Mouse (Mus musculus): ENCODE measurements around the gene Cnot6l. TPM values are rescaled to one million over a fixed set of nuclear protein-coding genes. Genes with fewer than 3 reads are reported as not detected.

Cnot6l gene
- total and polyA plus RNA-seq, 3 experiments, result 19.6 to 33.4 (median 28.0) TPM

DNA sequence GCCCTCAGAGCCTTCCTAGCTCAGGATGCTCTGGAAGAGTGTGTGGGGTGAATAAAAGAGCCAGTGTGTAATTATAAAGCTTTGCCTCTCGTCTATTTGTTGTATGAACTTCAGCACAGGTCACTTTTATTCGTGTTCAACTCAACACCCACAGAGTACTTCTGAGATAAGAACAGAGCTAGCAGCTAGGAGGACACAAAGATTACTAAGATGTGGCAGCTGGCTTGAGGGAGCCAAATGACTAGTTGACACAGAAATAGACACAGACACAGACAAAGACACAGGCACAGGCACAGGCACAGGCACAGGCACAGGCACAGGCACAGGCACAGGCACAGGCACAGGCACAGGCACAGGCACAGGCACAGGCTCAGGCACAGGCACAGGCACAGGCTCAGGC lies 20.0 kb upstream of the Cnot6l start (continued):
- TF ChIP-seq USF2 (conservative IDR thresholded peaks at IDR 0.05; ENCODE audit: low read depth, low read length) (no peak), BHLHE40 (IDR thresholded peaks at IDR 0.05; ENCODE audit: low read depth, low read length) (no peak), SIN3A (IDR thresholded peaks at IDR 0.05; ENCODE audit: low read length) (no peak)

DNA sequence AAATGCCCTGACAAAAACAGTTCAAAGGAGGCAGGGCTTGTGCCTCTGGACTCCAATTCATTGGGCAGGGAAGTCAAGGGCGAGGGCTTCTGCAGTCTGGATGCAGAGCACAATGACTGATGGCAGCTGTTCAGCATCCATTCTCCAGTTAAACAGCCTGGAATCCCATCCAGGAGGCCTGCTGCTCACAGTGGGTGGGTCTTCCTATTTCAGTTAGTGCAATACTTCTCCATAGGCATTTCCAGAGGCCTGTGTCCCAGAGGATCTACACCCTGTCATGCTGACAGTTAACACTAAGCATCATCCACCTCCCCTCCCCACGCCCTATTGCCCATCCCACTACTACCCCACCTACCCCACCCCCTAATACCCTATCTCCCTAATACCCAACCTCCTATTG lies 19.2 kb upstream of the Cnot6l start:
- no peak for DNase-seq (ENCODE audit: extremely low read depth)
- Histone ChIP-seq H3K9ac (ENCODE audit: insufficient read depth, low read depth) (no peak overlapping the region), H3K79me2 (replicated peaks; ENCODE audit: control insufficient read depth, extremely low read depth, insufficient read depth, poor library complexity, severe bottlenecking) (no peaks in the 10 kb centered on the region), H3K4me1 (ENCODE audit: control insufficient read depth in 1 of 2, insufficient read depth in 2 of 2) (peaks cover 0 to 3% of the 10 kb centered on the region in 2 experiments; a peak in 1 of 4 replicates), H3K9me3 (replicated peaks; ENCODE audit: low read length) (no peaks in the 10 kb centered on the region), H3K36me3 (replicated peaks in 1 of 2; ENCODE audit: control insufficient read depth in 1 of 2, insufficient read depth in 1 of 2, low read length in 1 of 2) (no peaks in the 10 kb centered on the region), H3K4me3 (replicated peaks in 1 of 3; ENCODE audit: low read depth in 2 of 3, low read length in 2 of 3, poor library complexity in 1 of 3) (no peak overlapping the region), H3K4me2 (ENCODE audit: insufficient read depth, low read depth, poor library complexity, severe bottlenecking) (no peak overlapping the region), H3K27me3 (replicated peaks) (no peaks in the 10 kb centered on the region), H3K27ac (ENCODE audit: insufficient read depth, low read depth) (no peak overlapping the region)
- in situ Hi-C loops (cut with MboI; ENCODE audit: low pct_ligation_motif_present, low pct_unique_long_range_greater_than_20kb, low sequenced_read_pairs) (no loop called here), dilution Hi-C loops (cut with MboI; ENCODE audit: extremely low pct_ligation_motif_present, extremely low pct_unique_long_range_greater_than_20kb, low sequenced_read_pairs) (no loop called here)
- TF ChIP-seq POLR2A (IDR thresholded peaks at IDR 0.05; ENCODE audit: low read depth, low read length) (no peak), ZKSCAN1 (IDR thresholded peaks at IDR 0.05; ENCODE audit: borderline replicate concordance, low read depth, low read length) (no peak), UBTF (IDR thresholded peaks at IDR 0.05; ENCODE audit: low read depth, low read length) (no peak), ZNF384 (IDR thresholded peaks at IDR 0.05; ENCODE audit: low read depth, low read length) (no peak), E2F4 (IDR thresholded peaks at IDR 0.05; ENCODE audit: insufficient replicate concordance, low read depth, low read length) (no peak), USF2 (conservative IDR thresholded peaks at IDR 0.05; ENCODE audit: low read depth, low read length) (no peak)

DNA sequence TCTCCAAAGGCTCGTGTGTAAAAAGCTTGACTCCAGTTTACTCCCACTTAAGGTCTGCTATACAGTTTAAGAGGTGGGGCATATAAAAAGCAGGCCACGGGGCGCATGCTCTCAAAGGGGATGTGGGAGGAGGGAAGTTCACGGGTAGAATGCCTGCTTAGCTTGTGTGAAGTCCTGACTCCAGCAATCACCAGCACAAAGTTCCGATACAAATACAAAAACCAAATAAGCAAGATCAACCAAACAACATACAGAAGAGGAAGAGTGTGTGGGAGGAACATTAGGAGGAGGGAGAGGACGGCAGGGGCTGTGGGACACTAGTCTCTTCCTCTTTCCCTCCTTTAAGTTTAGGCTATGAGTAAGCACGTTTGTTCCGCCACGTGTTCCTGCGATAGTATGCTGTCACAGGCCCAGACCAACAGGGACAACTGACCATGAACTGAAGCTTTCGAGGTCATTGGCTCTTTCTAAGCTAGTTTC lies 12.9 kb upstream of the Cnot6l start:
- H3K9me3 ChIP-seq (replicated peaks; ENCODE audit: low read length), result no peaks in the 10 kb centered on the region
- H3K27me3 ChIP-seq (replicated peaks), result no peaks in the 10 kb centered on the region
- H3K9ac ChIP-seq (ENCODE audit: insufficient read depth, low read depth), result no peak overlapping the region
- in situ Hi-C loops (cut with MboI; ENCODE audit: low pct_ligation_motif_present, low pct_unique_long_range_greater_than_20kb, low sequenced_read_pairs) (no loop called here), dilution Hi-C loops (cut with MboI; ENCODE audit: extremely low pct_ligation_motif_present, extremely low pct_unique_long_range_greater_than_20kb, low sequenced_read_pairs) (no loop called here)
- peaks cover 12 to 20% of the 10 kb centered on the region in 2 experiments for H3K4me1 ChIP-seq (ENCODE audit: control insufficient read depth in 1 of 2, insufficient read depth in 2 of 2)
- no peak overlapping the region for H3K27ac ChIP-seq (ENCODE audit: insufficient read depth, low read depth)
- TF ChIP-seq MAX (IDR thresholded peaks at IDR 0.05; ENCODE audit: low read length) (peak; percentile 86), BHLHE40 (IDR thresholded peaks at IDR 0.05; ENCODE audit: low read depth, low read length) (peak; percentile 58), SIN3A (IDR thresholded peaks at IDR 0.05; ENCODE audit: low read length) (no peak), MYC (IDR thresholded peaks at IDR 0.05; ENCODE audit: low read depth, low read length) (peak; percentile 66)
- no peak overlapping the region for H3K4me2 ChIP-seq (ENCODE audit: insufficient read depth, low read depth, poor library complexity, severe bottlenecking)
- no peak for DNase-seq (ENCODE audit: extremely low read depth)
- H3K36me3 ChIP-seq (replicated peaks in 1 of 2; ENCODE audit: control insufficient read depth in 1 of 2, insufficient read depth in 1 of 2, low read length in 1 of 2), result no peaks in the 10 kb centered on the region
- H3K79me2 ChIP-seq (replicated peaks; ENCODE audit: control insufficient read depth, extremely low read depth, insufficient read depth, poor library complexity, severe bottlenecking), result no peaks in the 10 kb centered on the region
- no peak overlapping the region for H3K4me3 ChIP-seq (replicated peaks in 1 of 3; ENCODE audit: low read depth in 2 of 3, low read length in 2 of 3, poor library complexity in 1 of 3)

DNA sequence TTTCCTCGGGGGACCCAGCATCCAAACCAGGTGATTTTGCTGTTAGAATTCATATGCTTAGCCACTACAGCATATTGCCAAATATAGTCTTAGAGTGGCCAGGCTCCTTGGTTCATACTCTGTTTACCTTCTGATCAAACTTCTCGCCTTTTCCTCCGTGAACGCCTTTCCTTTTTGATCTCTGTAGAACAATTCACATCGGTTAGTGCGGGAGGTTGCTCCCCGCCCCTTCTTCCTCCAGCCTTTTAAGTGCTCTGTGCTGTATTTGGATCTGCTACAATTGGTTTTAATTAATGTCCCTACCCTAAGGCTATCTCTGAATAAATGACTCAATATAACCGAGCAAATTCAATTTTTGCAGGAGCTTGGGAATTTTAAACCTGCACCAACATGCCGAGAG lies 12.2 kb upstream of the Cnot6l start:
- Histone ChIP-seq H3K27ac (ENCODE audit: insufficient read depth, low read depth) (no peak overlapping the region), H3K9ac (ENCODE audit: insufficient read depth, low read depth) (no peak overlapping the region)
- TF ChIP-seq RAD21 (IDR thresholded peaks at IDR 0.05; ENCODE audit: low read depth, low read length) (no peak), SMC3 (IDR thresholded peaks at IDR 0.05; ENCODE audit: low read depth, low read length) (no peak), ZMIZ1 (IDR thresholded peaks at IDR 0.05; ENCODE audit: low read depth, low read length) (no peak), KAT2A (IDR thresholded peaks at IDR 0.05; ENCODE audit: insufficient replicate concordance, low read length) (no peak), IRF4 (IDR thresholded peaks at IDR 0.05; ENCODE audit: low read depth, low read length) (no peak), CHD1 (IDR thresholded peaks at IDR 0.05; ENCODE audit: low read depth, low read length) (no peak), CTCF (conservative IDR thresholded peaks at IDR 0.05 in 1 of 2, IDR thresholded peaks at IDR 0.05 in 1 of 2; ENCODE audit: low read depth in 2 of 2, low read length in 2 of 2) (no peak), MAZ (IDR thresholded peaks at IDR 0.05; ENCODE audit: low read depth, low read length) (no peak), ELF1 (IDR thresholded peaks at IDR 0.05; ENCODE audit: low read depth, low read length) (no peak), MAFK (IDR thresholded peaks at IDR 0.05; ENCODE audit: insufficient replicate concordance, low read length) (no peak), MXI1 (IDR thresholded peaks at IDR 0.05; ENCODE audit: low read depth, low read length) (no peak), PAX5 (IDR thresholded peaks at IDR 0.05; ENCODE audit: low read length) (no peak), EP300 (IDR thresholded peaks at IDR 0.05; ENCODE audit: low read length) (no peak), MYC (IDR thresholded peaks at IDR 0.05; ENCODE audit: low read depth, low read length) (no peak), SIN3A (IDR thresholded peaks at IDR 0.05; ENCODE audit: low read length) (no peak), E2F4 (IDR thresholded peaks at IDR 0.05; ENCODE audit: insufficient replicate concordance, low read depth, low read length) (no peak), TCF12 (IDR thresholded peaks at IDR 0.05; ENCODE audit: low read depth, low read length) (no peak), BHLHE40 (IDR thresholded peaks at IDR 0.05; ENCODE audit: low read depth, low read length) (no peak)

More for the DNA sequence above, 12.2 kb upstream of the Cnot6l start:
- no peak for DNase-seq (ENCODE audit: extremely low read depth)
- H3K9me3 ChIP-seq (replicated peaks; ENCODE audit: low read length), result no peaks in the 10 kb centered on the region
- H3K4me2 ChIP-seq (ENCODE audit: insufficient read depth, low read depth, poor library complexity, severe bottlenecking), result no peak overlapping the region
- H3K36me3 ChIP-seq (replicated peaks in 1 of 2; ENCODE audit: control insufficient read depth in 1 of 2, insufficient read depth in 1 of 2, low read length in 1 of 2), result no peaks in the 10 kb centered on the region
- peaks cover 14 to 27% of the 10 kb centered on the region in 2 experiments for H3K4me1 ChIP-seq (ENCODE audit: control insufficient read depth in 1 of 2, insufficient read depth in 2 of 2)
- dilution Hi-C loops (cut with MboI; ENCODE audit: extremely low pct_ligation_motif_present, extremely low pct_unique_long_range_greater_than_20kb, low sequenced_read_pairs), result no loop called here
- no peaks in the 10 kb centered on the region for H3K79me2 ChIP-seq (replicated peaks; ENCODE audit: control insufficient read depth, extremely low read depth, insufficient read depth, poor library complexity, severe bottlenecking)
- no peaks in the 10 kb centered on the region for H3K27me3 ChIP-seq (replicated peaks)
- no peak overlapping the region for H3K4me3 ChIP-seq (replicated peaks in 1 of 3; ENCODE audit: low read depth in 2 of 3, low read length in 2 of 3, poor library complexity in 1 of 3)
- in situ Hi-C loops (cut with MboI; ENCODE audit: low pct_ligation_motif_present, low pct_unique_long_range_greater_than_20kb, low sequenced_read_pairs), result no loop called here

All from CH12.LX (cell line).